Mouse (Mus musculus) heart, adult 2 months (tissue): ENCODE measurements around the gene Rmdn2.

Experiments used
- CTCF ChIP-seq: fragments of 200-600 bp; IDR thresholded peaks from 2 replicates; pipeline ENCODE4 v1.8.1; 2022; ENCODE audit warnings: antibody characterized with exemption, mild to moderate bottlenecking, moderate library complexity
- EP300 ChIP-seq: fragments of 200-500 bp; IDR thresholded peaks from 2 replicates; pipeline ENCODE4 v1.6.1; 2011; ENCODE audit warnings: low read depth, low read length, control low read depth; ENCODE audit not compliant: insufficient read depth
- POLR2A ChIP-seq: fragments of 200-500 bp; IDR thresholded peaks from 2 replicates; pipeline ENCODE4 v1.6.1; 2011; ENCODE audit warnings: mild to moderate bottlenecking, low read depth, low read length, control low read depth; ENCODE audit not compliant: insufficient read depth

- no peak for TF ChIP-seq EP300
- TF ChIP-seq CTCF = no peak
- TF ChIP-seq POLR2A = no peak
Measured at GRCm38 (mm10) chr17:79738847-79739498, 127.3 kb downstream of the Rmdn2 start.
